Mouse (Mus musculus) cortical plate, adult 2 months (tissue): ENCODE data around the gene Alg10b.

Experiments used
- CTCF ChIP-seq: fragments of 200-500 bp; IDR thresholded peaks from 2 replicates; pipeline ENCODE4 v1.5.1; 2011; ENCODE audit warnings: mild to moderate bottlenecking, control low read depth, low read length; ENCODE audit not compliant: insufficient read depth; ENCODE audit errors: extremely low read depth
- POLR2A ChIP-seq: fragments of 200-500 bp; IDR thresholded peaks from 2 replicates; pipeline ENCODE4 v1.6.1; 2011; ENCODE audit warnings: mild to moderate bottlenecking, low read length, control low read depth; ENCODE audit not compliant: insufficient read depth; ENCODE audit errors: extremely low read depth

DNA sequence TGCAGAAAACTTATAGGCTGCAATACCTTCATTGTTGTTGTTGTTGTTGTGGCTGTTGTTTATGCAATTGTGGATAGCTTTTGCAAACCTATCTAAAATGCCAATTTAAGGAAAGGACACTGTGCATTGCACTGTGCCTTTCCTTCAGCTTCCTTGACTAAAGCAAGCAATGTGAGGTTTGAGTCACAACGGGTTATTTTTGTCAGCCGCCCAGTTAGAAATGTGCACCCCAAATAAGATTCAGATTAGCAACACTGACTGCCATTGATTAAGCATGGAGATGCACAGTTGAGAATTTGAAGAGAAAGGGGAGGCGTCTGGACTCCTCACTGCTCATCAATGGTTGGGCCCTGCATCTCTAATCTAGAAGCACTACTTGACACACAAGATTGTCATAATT, 39.4 kb upstream of the Alg10b start:
- TF ChIP-seq CTCF (no peak), POLR2A (no peak)
